Mouse (Mus musculus): ENCODE data around the gene Rftn1.

GRCm38 (mm10) chr17:50025651-50026050 is 164.8 kb downstream of the Rftn1 start:
- no peak for TF ChIP-seq POLR2A (IDR thresholded peaks at IDR 0.05; ENCODE audit: control insufficient read depth, low read depth, low read length)
- TF ChIP-seq CTCF (IDR thresholded peaks at IDR 0.05; ENCODE audit: control insufficient read depth, insufficient read depth, insufficient replicate concordance, low read depth, low read length) = no peak
